Mouse (Mus musculus): ENCODE results near the gene Fam129a.

Gene Fam129a

GRCm38 (mm10) chr1:151570981-151571837, at the start of gene Fam129a:
Gene Fam129a (plus strand): TSS chr1:151571186.
- DNase-seq (ENCODE audit: low spot score), result no peak

- no peak for DNase-seq (ENCODE audit: low spot score)
Observed at GRCm38 (mm10) chr1:151526701-151527100, 44.3 kb upstream of the Fam129a start.

GRCm38 (mm10) chr1:151543796-151544477, 27.0 kb upstream of the Fam129a start:
- no peak for DNase-seq (ENCODE audit: low spot score)

GRCm38 (mm10) chr1:151544581-151544980, 26.4 kb upstream of the Fam129a start:
- DNase-seq (ENCODE audit: low spot score), result no peak

GRCm38 (mm10) chr1:151545571-151545970, 25.4 kb upstream of the Fam129a start:
- no peak for DNase-seq (ENCODE audit: low spot score)

GRCm38 (mm10) chr1:151548896-151549610, 21.9 kb upstream of the Fam129a start:
- DNase-seq (ENCODE audit: low spot score), result no peak

GRCm38 (mm10) chr1:151549794-151550193, 21.2 kb upstream of the Fam129a start:
- no peak for DNase-seq (ENCODE audit: low spot score)

- no peak for DNase-seq (ENCODE audit: low spot score)
Observed at GRCm38 (mm10) chr1:151550587-151551479, 20.2 kb upstream of the Fam129a start.

GRCm38 (mm10) chr1:151560536-151560935, 10.4 kb upstream of the Fam129a start:
- no peak for DNase-seq (ENCODE audit: low spot score)

- DNase-seq (ENCODE audit: low spot score), result no peak
Observed at GRCm38 (mm10) chr1:151563401-151563800, 7.6 kb upstream of the Fam129a start.

GRCm38 (mm10) chr1:151563893-151564292, 7.1 kb upstream of the Fam129a start:
- no peak for DNase-seq (ENCODE audit: low spot score)

GRCm38 (mm10) chr1:151564377-151564776, 6.6 kb upstream of the Fam129a start:
- peak; percentile 84 for DNase-seq (ENCODE audit: low spot score)

- DNase-seq (ENCODE audit: low spot score), result no peak
Observed at GRCm38 (mm10) chr1:151568682-151569081, 2.3 kb upstream of the Fam129a start.

- DNase-seq (ENCODE audit: low spot score), result no peak
Observed at GRCm38 (mm10) chr1:151571838-151572578, 1.0 kb downstream of the Fam129a start.

GRCm38 (mm10) chr1:151572601-151573320, 1.8 kb downstream of the Fam129a start:
- no peak for DNase-seq (ENCODE audit: low spot score)

GRCm38 (mm10) chr1:151580200-151580982, 9.4 kb downstream of the Fam129a start:
- DNase-seq (ENCODE audit: low spot score), result peak; percentile 20

- no peak for DNase-seq (ENCODE audit: low spot score)
Observed at GRCm38 (mm10) chr1:151581454-151581853, 10.5 kb downstream of the Fam129a start.

GRCm38 (mm10) chr1:151581977-151582376, 11.0 kb downstream of the Fam129a start:
- no peak for DNase-seq (ENCODE audit: low spot score)

GRCm38 (mm10) chr1:151583457-151584181, 12.6 kb downstream of the Fam129a start:
- DNase-seq (ENCODE audit: low spot score), result no peak
